Mouse (Mus musculus): ENCODE results near the gene Ahnak.

DNA sequence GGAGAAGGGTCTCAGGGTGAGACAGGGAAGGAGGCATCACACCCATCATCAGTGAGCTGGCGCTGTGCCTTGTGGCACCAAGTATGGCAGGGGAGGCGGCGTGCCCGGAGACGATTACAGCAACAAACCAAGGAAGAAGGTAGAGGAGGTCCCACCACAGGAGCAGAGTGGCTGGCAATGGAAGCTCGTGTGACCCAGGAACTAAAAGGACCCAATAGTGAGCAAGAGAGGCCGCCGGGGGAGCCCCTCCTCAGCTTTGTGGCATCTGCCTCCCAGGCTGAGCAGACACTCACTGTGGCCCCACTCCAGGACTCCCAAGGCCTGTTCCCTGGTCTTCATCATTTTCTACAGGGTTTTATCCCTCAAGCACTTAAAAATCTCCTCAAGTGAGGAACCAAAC is 23.3 kb upstream of the Ahnak start:
- TF ChIP-seq CTCF (IDR thresholded peaks at IDR 0.05; ENCODE audit: insufficient read depth, low read depth, low read length): no peak
- TF ChIP-seq POLR2A (IDR thresholded peaks at IDR 0.05; ENCODE audit: insufficient read depth, low read depth, low read length): no peak

Data from olfactory bulb, adult 2 months (tissue).